Mouse (Mus musculus): Measurements from ENCODE around the gene Fibcd1.

The Fibcd1 gene

DNA sequence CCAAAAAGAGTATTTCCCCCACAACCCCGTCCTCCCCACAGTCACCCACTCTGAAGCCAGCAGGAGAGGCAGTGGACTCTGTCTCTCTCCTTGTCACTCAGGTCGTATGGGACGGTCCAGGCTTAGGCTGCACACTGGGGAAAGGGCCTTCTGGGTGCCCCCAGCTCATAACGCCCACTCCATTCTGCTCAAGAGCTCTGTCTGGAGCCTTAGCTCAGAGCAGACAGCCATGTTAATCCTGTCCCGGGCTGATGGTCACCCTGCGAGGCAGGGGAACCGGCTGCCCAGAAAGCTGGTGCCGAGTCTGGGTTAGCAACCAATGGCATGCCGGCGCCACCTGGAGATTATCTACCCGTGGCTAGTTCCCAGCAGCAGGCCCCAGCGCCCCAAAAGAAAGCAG is 12.7 kb upstream of the Fibcd1 start:
- in situ Hi-C loops (cut with MseI, MboI): no loop called here

DNA sequence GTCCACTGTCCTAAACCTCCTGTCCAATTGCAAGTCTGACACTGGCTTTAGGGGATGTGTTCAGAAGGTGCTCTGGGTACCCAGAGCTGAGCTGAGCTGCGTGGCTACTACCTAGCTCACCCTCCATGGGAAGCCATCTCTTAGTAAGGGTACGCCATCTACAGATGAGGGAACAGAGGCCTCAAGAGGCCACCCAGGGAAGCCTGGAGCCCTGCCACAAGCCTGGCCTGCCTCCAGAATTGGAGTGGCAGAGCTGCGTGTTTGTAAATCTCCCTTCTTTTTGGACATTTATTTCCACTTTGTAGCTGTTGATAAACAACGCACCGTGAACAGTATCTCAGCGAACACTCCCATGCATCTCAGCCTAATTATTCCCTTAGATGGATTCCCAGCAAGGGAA is 11.4 kb upstream of the Fibcd1 start:
- in situ Hi-C loops (cut with MseI, MboI): no loop called here

DNA sequence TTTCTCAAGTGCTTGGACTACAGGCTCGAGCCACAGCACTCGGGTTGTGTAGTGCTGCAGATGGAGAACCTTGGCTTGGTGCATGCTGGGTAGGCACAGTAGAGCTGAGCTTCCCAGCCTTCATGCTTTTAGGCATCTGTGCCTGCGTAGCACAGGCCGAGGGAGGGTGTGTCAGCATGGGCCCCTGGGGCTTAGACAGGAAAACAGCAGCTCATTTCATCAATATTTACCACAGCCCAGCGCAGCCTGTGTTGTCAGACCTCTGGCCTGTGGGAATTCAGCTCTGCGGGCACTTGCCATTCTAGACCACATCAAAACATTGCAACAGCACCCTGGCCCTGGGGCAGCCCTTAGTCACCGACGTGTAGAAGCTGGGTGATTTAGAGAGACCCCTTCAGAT is 10.2 kb upstream of the Fibcd1 start:
- in situ Hi-C loops (cut with MseI, MboI): no loop called here

DNA sequence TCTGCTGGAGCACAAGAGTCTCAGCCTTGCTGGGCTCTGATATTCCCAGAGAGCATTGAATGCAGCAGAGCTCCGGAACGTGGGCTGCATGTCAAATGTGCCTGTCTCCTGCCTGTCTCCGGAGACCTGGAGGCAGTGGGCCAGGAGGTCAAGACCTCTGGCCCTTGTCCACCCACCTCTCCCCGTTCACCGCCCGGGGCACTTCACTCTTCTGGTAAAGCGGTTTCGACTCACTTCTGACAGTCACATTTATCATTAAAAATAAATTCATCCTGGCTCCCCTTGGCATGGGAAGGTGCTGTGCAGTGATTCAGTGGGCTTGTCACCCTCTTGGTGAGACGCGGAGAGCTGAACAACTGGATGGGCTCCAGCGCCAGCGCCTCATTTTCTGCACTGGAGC is 4.3 kb upstream of the Fibcd1 start:
- in situ Hi-C loops (cut with MseI, MboI): no loop called here

DNA sequence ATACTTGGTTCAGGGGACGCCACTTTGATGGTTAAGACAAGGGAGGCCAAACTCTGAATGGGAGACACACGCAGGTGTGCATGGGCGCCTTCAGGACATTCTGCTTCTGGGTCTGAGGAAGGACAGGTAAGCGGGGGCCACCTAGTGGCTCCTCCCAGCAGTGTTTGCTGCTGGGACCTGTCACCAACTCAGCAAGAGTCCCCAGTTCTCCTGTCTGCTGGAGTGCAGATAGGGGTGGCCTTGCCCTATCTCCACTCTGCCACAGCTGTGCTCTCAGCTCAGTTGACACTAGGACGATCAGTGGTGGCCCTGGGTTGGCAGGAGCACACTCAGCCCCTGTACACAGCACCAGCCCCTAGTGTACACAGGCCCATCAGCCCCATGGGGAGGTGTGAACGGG is 2.1 kb upstream of the Fibcd1 start:
- in situ Hi-C loops (cut with MseI, MboI): no loop called here

DNA sequence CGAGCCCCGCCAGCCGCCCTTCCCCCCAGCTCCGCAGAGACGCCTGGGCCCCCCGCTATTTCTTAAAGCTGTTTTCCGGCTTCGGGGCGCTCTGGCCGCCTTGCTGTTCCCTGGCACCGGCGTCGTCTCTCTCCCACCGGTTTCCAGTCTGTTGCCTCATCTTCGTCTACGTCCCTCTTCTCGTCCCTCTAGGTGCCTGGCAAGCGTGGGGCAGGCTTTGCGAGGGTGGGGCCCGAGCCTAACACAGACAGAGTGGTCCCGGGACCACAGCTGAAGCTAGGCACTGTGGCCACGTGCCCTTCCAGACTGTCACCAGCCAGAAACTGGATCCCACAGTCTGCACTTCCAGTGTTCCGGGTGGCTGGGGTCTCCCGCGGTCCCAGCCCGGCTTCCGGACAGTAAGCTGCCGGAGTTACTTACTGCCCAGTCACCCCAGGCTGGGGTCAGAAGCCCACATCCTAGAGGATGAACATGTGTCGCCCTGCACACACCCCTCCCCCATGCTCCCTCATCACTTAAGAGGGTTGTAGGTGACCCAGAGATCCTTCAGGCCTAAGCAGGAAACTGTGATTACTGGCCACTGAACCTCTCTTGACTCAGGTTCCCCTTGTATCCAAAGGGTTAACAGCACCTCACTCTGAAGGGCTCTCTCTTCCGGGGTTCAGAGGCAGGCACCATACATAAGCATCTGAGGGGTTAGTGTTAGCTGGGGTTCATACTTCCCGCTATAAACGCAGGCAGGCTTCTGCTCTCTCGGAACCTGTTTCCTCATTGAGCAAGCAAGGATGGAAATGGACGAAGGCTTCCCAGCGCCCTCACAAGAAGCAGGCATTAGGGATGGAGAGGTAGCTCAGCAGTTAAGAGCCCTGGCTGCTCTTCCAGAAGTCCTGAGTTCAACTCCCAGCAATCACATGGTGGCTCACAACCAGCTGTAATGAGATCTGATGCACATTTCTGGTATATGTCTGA is 1.2 kb upstream of the Fibcd1 start:
- in situ Hi-C loops (cut with MseI, MboI): no loop called here

DNA sequence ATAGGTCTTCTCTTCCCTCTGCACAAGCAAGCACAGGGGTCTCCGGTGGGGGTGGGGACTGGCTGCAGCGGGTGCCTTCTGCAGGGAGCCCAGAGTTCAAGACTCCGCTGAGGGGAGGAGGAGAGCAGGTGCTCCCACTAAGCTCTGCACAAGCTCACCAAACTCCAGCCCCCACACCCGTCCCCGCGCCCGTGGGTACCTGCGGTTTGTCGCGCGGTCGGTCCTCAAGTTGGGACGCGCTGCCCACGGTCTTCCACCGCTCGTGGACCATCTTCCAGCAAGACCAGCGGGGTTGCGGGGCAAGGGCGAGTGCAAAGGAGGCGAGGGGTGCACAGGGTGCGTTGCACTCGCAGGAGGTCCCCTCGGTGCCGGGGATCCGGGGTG is 301 bp downstream of the Fibcd1 start:
- in situ Hi-C loops (cut with MseI, MboI): no loop called here

DNA sequence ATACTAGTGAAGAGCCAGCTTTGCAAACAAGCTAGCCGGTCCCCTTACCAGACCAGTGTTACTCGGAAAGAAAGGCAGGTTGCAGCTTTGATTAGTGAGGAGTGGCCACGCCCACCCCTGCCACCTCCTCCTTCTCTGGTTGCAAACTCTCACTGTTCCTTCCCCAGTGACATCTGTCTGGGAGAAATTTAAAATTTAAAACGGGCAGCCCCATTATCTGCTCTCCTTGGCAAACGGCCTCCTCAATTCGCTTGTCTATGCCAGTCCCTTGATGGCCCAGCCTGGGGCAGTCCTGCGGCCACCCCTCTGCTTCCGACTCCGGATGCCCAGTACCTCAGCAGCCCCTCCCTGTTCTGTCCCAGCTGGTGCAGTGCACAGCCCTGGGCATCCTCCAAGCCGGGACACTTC is 1.1 kb downstream of the Fibcd1 start:
- in situ Hi-C loops (cut with MseI, MboI): no loop called here

DNA sequence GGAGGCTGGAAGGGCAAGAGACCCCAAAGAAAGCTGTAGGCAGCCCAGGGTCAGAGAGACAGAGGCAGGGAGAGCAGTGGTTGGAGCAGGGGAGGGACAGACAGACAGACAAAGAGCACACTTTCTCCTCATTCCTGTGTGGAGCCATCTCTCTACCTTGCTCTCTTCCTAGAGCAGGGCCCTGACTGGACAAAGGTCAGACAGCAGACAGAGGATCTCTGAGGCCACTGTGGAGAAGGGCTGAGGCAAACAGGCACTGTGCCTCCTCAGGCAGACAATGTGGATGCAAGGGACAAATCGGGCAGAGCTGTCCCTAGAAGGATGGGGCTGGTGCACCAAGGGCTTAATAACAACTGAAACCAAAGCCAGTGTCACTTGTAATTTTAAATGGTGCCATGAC is 6.9 kb downstream of the Fibcd1 start:
- in situ Hi-C loops (cut with MseI, MboI): no loop called here

DNA sequence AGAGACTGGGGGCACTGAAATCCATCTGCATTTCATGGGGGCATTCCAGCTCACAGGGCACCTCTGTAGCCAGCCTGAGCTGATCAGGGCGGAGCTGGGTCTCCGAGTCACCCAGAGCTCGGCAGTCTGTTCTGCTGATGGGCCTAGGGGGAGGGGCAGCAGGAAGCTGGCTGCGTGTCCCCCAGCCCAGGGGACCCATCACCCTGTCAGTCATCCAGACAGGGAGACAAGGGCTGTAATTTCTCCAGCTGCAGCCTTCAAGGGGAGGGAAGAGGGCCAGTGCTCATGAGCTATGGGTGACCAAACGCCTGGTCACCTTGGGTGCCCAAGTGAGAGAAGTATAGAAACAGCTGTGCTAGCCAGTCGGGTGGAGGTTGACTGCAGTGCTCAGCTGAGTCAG is 8.8 kb downstream of the Fibcd1 start:
- in situ Hi-C loops (cut with MseI, MboI): no loop called here

DNA sequence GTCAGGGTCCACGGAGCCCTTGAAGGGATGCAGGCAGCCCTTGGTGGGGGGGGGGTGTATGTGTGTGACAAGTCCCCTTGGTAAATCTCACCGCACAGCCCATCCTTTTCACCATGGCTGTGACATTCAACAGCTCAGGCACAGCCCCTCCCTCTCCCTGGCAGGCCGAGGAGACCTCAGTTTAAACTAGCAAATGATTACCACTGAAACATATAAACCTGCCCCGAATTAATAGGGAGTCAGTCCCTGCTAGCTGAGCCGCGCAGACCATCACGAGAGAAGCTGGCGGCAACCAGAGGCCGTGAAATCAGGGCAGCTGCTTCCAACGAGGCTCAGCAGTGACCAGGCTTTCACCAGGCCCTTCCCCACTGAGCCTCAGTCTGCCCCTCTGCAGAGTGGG is 9.7 kb downstream of the Fibcd1 start:
- in situ Hi-C loops (cut with MseI, MboI): no loop called here

DNA sequence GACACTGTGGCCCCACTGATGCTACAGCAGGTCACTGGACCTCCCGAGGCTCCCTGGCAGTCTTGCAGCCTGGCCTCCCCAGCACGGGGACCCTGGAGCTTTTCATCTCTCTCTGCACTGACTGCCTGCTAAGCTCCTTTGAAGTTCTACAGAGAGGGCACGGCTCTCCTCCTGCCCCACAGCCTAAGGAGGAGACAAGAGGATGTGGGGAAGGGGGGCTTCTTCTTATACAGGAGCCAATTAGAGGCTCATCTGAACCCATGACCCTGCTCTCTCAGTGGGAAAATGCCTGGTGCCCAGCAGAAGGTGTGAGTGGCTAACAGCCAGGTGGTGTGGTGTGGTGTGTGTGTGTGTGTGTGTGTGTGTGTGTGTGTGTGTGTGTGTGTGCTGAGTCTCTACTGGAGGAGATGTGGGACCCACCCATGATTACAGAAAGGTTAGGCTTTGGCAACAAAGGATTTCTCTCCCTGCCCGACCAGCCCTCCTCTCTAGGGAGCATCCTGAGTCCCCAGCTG is 17.4 kb downstream of the Fibcd1 start:
- in situ Hi-C loops (cut with MseI, MboI): no loop called here

DNA sequence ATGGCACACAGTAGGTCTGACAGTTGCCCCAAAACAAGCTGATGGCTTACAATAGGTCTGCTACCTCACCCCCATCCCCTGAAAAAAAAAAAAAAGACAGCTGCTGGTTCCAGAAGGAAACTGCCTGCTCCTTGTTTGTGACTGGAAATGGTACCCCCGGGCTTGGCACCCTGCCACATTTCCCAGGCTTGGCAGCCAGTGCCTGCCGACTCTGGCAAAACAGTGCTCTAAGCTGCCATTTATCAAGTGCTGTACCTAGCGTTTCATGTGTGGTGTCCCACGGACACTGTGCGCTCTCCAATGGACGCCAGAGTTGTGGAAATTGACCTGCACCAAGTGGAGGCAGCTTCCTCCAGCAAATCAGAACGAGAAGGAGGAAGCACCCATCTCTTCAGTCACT is 17.9 kb downstream of the Fibcd1 start:
- in situ Hi-C loops (cut with MseI, MboI): no loop called here

DNA sequence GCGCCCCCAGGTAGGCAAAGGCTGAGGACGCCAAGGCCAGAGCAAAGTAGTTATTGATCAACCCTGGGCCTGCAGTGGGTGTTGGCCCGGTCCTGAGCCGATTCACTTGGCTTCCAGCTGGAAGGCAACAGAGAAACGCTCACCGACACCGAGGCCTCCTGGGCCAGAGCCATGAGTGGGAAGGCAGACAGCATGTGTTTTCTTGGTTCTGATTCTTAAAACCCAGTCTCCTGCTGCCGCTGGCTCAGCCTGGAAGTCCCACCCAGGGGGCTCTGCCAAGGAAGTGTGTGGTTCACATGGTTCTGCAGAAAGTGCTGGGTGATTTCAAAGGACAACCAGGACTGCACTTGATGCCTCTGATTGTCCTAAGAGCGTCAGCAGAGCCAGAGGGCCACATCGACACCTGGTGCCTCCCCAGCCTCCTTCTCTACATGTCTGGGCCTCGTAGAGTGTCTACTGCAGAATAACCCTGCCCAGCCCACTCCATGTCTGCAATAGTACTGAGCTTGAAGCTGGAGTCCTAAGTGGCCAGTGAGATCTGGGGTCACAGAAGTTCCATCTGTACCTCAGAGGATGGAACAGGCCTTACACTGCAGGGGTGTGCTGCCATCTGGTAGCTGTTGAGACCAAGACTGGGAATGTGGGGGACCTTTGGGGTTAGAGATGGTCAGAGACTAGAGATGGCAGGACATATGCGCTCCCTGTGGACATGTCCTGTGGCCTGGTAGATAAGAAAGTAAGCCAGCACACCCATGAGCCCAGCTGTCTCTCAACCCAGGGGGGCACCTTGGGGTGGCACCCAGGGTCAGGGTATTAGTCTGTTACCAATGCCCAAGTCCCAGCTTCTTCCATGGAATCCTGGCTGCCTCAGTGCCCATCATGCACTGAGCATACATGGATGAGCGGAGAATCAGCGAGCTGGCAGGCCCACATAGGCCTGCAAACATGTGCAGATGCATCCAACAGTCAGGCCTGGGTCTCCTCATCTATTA is 19.4 kb downstream of the Fibcd1 start:
- in situ Hi-C loops (cut with MseI, MboI): no loop called here

DNA sequence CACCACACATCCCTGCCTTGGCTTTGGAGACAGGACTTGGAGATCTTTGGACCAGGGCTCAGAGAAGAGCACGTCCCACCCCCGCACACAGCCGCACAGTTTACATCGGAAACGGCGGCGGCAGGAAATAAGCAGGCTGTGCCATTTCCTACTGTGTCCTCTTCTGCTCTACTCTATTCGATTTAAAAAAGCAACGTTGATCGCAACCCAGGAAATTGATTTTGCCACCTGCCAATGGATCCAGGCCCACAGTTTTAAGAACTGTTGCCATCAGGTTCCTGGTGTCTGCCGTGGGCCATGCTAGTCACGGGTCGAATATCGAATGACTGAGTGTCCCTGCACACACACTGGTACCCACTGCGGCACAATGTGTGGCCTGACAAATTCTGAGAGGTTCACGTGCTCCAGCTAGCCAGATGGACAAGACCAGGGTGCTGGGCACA is 20.3 kb downstream of the Fibcd1 start:
- in situ Hi-C loops (cut with MseI, MboI): no loop called here

DNA sequence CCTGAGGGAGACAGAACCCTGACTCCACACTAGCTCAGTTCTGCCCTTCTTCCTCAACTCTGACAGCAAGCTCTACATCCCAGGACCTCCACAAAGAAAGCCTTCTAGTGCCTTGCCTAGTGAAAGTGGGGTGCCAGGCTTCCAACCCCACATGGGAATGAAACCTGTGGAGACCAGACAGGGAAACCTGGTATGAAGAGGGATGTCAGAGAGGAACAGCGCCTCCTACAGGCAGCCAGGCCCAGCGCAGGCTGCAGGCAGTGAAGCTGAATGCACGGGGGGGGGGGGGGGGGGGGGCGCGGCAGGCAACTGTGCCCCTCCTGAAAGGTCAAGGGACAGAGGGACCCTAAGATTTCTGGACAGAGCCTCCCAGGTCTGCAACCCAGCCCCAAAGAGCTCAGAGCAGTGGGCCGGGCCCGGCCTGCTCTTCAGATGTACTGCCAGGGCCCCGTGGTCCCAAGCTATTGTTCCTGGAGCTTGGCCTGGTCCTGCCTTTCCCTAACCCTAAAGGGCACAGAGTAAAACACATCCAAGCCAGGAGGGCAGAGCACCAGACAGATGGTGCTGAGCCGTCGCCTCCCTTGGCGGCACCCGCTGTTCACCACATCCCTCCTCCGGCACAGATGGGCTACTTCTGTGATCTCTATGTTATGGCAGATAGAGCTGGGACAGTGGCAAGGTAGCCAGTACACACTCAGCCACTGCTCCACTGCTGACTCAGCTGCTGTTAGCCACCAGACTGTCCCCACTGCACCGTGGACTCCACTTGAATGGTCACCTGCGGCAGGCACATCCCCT is 21.7 kb downstream of the Fibcd1 start:
- in situ Hi-C loops (cut with MseI, MboI): no loop called here

DNA sequence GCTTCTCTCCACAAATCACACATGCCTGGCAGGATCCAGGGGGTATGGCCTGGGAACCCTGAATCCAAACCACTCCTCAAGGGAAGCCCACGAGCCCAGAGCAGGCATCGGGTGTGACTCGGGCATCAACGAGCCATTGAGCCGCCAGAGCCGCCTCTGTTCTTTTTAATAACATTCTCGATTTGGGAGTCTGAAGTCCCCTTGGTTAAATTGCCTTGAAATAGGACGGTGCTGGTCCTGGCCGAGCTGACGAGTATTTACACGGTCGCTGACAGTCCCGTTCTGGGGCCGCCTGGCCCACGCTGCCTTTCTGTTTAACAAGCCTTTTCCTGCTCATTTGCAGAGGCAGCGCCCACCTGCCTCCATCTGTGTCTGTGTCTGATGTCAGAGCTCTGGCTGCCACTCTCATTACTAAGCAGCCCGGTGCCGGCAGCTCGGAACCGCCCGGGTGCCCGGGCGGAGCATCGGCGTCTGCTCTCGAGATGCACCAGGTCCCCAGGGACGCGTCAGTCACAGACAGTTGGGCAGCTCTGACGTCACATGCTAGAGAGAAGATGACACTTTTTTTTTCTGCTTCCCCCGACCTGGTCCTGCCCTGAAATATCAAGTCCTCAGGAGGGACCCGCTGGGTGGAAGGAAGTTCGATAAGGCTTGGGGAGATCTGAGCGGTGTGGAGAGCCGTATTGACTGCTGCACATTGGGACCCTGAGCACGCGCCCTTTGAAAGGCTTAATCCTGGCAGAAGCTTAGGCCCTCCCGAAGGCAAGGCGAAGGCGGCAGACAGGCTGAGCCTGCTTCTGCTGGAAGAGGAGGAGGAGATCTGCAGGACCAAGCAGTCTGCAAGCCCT is 23.1 kb downstream of the Fibcd1 start:
- in situ Hi-C loops (cut with MseI, MboI): no loop called here

DNA sequence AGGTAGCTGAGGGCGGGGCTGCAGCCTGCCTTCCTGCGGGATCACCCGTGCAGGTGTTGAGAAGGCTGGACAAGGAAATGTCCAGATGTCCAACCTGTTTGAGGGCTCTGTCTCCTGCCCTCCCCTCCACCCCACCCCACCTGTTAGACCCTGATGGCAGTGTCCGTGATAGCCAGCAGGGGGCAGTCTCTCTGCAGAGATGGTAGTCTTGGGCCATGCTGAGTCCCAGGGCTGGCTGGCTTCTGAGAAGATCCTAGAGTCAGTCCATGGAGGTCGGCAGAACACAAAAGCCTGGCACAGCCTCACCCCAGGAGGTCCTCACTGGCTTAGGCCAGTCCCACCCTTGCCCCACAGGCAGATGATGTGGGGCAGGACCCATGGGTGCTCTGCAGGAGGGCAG is 30.4 kb downstream of the Fibcd1 start:
- in situ Hi-C loops (cut with MseI, MboI): no loop called here

DNA sequence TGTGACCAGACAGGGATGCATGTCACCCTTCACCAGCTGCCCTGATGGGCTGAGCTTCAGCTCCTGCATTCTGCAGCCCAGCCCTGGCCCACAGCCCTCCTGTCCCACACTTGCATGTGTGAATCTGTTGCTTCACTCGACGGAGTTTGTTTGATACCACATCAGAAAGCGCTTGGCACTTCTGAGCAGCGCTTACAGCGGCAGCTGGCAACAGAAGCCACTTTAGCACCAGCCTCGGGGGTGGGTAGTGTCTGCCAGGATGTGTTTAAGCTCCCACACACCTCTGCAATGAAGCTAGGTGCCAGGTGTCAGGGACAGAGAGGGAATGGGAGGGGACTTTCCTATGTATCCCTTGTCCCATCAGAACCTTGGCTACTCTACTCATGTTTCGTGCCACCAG is 31.1 kb downstream of the Fibcd1 start:
- in situ Hi-C loops (cut with MseI, MboI): no loop called here

DNA sequence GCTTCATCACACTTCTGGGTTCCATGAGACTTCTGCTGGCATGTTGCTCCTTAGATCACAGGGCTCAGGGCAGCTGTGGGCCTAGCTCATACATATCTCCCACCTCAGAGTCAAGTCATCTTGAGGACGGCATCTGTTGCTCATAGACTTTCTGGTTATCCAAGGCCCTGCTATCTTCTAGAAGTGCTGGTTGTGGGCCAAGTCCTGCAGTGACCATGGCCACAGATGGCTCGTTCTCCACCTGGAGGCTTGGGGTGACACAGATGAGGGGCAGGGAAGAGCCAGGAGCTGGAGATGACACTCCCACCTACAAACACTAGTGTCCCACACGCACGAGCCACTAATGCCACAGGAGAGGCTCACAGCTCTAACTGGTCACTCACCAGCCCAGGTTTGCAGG is 32.2 kb downstream of the Fibcd1 start:
- in situ Hi-C loops (cut with MseI, MboI): no loop called here
